Mouse (Mus musculus) liver, embryonic 15.5 days (tissue): ENCODE measurements around the gene Urb2. TPM values are rescaled to one million over a fixed set of nuclear protein-coding genes. Genes with fewer than 3 reads are reported as not detected.
"Not testable (repeated sequence)": the region's sequence is repeated elsewhere in the genome, so short reads cannot be mapped to it uniquely, and the experiment has no call there.

Experiments used
- ATAC-seq: fragments of 200-750 bp; cut with Nextera tagmentation; 2 replicates; pipeline ENCODE4 v1.8.0; 2017; ENCODE audit warnings: moderate number of reproducible peaks, mild to moderate bottlenecking, moderate library complexity; ENCODE audit not compliant: insufficient read depth
- H3K27ac ChIP-seq: fragments of 300-500 bp; sonication (generic); replicated peaks from 2 replicates; pipeline ENCODE4 v1.5.1; 2015; ENCODE audit warnings: mild to moderate bottlenecking, inconsistent platforms
- H3K27me3 ChIP-seq: fragments of 300-500 bp; sonication (generic); 2 replicates; pipeline ENCODE4 v1.6.1; 2015; ENCODE audit warnings: mild to moderate bottlenecking, inconsistent platforms
- H3K36me3 ChIP-seq: fragments of 300-500 bp; sonication (generic); replicated peaks from 2 replicates; pipeline ENCODE4 v1.6.1; 2015; ENCODE audit warnings: moderate library complexity, mild to moderate bottlenecking, inconsistent platforms
- H3K4me1 ChIP-seq: fragments of 300-500 bp; sonication (generic); replicated peaks from 2 replicates; pipeline ENCODE4 v1.6.1; 2015; ENCODE audit warnings: inconsistent platforms
- H3K4me2 ChIP-seq: fragments of 300-500 bp; sonication (generic); 2 replicates; pipeline ENCODE4 v1.6.1; 2015; ENCODE audit warnings: moderate library complexity, mild to moderate bottlenecking, inconsistent platforms
- H3K4me3 ChIP-seq: fragments of 300-500 bp; sonication (generic); replicated peaks from 2 replicates; pipeline ENCODE4 v1.5.1; 2015; ENCODE audit warnings: mild to moderate bottlenecking, inconsistent platforms
- H3K9ac ChIP-seq: fragments of 300-500 bp; sonication (generic); 2 replicates; pipeline ENCODE4 v1.6.1; 2015; ENCODE audit warnings: moderate library complexity, mild to moderate bottlenecking, inconsistent platforms
- H3K9me3 ChIP-seq: fragments of 300-500 bp; sonication (generic); replicated peaks from 2 replicates; pipeline ENCODE4 v1.6.1; 2016; ENCODE audit warnings: inconsistent platforms
- WGBS: fragments of 180-500 bp; shearing (Covaris S2); methylation state at CpG from one replicate; pipeline ENCODE4 v1.1.7; 2015; ENCODE audit warnings: mixed read lengths; ENCODE audit not compliant: insufficient replicate concordance; 5-methylcytosine and 5-hydroxymethylcytosine counted together
- polyA plus RNA-seq: library from polyadenylated mRNA; unstranded; fragments of >200 nt; fragmentation: Nextera tagmentation; extraction: Ambion mirVana; gene quantifications from 2 replicates; pipeline ENCODE4 v1.2.1, GENCODE M21; 2015

Urb2 gene
- polyA plus RNA-seq, 1 experiment from 2014 or later: 2.4 TPM

- H3K4me1 ChIP-seq: peaks cover 76% of the 10 kb centered on the region
- peaks cover 8% of the 10 kb centered on the region for H3K36me3 ChIP-seq
- H3K4me2 ChIP-seq: no peak overlapping the region
- H3K4me3 ChIP-seq: no peak overlapping the region
- H3K27me3 ChIP-seq: no peaks in the 10 kb centered on the region
- H3K9me3 ChIP-seq: no peaks in the 10 kb centered on the region
- no peak overlapping the region for H3K27ac ChIP-seq
- 58% methylated on average over 3 of the region's 3 CpGs for WGBS
- no peak for ATAC-seq
- H3K9ac ChIP-seq: no peak overlapping the region
Observed at GRCm38 (mm10) chr8:124014751-124015150, 6.6 kb upstream of the Urb2 start.

GRCm38 (mm10) chr8:124019782-124020181 is 1.5 kb upstream of the Urb2 start:
- no peaks in the 10 kb centered on the region for H3K9me3 ChIP-seq
- H3K4me3 ChIP-seq: peak overlapping the region; percentile 94
- peaks cover 11% of the 10 kb centered on the region for H3K36me3 ChIP-seq
- peak; percentile 60 for ATAC-seq
- H3K4me2 ChIP-seq: peak overlapping the region; percentile 95
- H3K27me3 ChIP-seq: no peaks in the 10 kb centered on the region
- H3K9ac ChIP-seq: peak overlapping the region; percentile 84
- 9% methylated on average over 13 of the region's 13 CpGs for WGBS
- H3K4me1 ChIP-seq: peaks cover 68% of the 10 kb centered on the region
- peak overlapping the region; percentile 89 for H3K27ac ChIP-seq

GRCm38 (mm10) chr8:124020439-124021236 is 670 bp upstream of the Urb2 start:
- Histone ChIP-seq H3K9ac (peak overlapping the region; percentile 84), H3K4me1 (peaks cover 59% of the 10 kb centered on the region), H3K27me3 (no peaks in the 10 kb centered on the region), H3K27ac (peak overlapping the region; percentile 89), H3K4me2 (peak overlapping the region; percentile 95), H3K4me3 (peak overlapping the region; percentile 94), H3K9me3 (no peaks in the 10 kb centered on the region), H3K36me3 (peaks cover 20% of the 10 kb centered on the region)
- WGBS: under 1% methylated on average over 68 of the region's 87 CpGs
- peak; percentile 88 for ATAC-seq

GRCm38 (mm10) chr8:124026265-124026664 is 5.0 kb downstream of the Urb2 start:
- Histone ChIP-seq H3K36me3 (peaks cover 74% of the 10 kb centered on the region), H3K4me1 (peaks cover 13% of the 10 kb centered on the region)
- 69% methylated on average over 2 of the region's 2 CpGs for WGBS
- not testable (repeated sequence) for H3K9me3 ChIP-seq, H3K9ac ChIP-seq, H3K27ac ChIP-seq, H3K4me3 ChIP-seq, ATAC-seq, H3K4me2 ChIP-seq, H3K27me3 ChIP-seq

GRCm38 (mm10) chr8:124027831-124028230 is 6.5 kb downstream of the Urb2 start:
- Histone ChIP-seq H3K4me2 (no peak overlapping the region), H3K36me3 (peaks cover 84% of the 10 kb centered on the region), H3K9ac (no peak overlapping the region), H3K4me1 (peaks cover 2% of the 10 kb centered on the region; the same call in 1 of the 2 replicates), H3K27ac (no peak overlapping the region), H3K9me3 (no peaks in the 10 kb centered on the region), H3K4me3 (no peak overlapping the region), H3K27me3 (no peaks in the 10 kb centered on the region)
- 77% methylated on average over 6 of the region's 6 CpGs for WGBS
- no peak for ATAC-seq

- no peak overlapping the region for H3K27ac ChIP-seq
- no peak for ATAC-seq
- 49% methylated on average over 5 of the region's 5 CpGs for WGBS
- no peaks in the 10 kb centered on the region for H3K9me3 ChIP-seq
- H3K9ac ChIP-seq: no peak overlapping the region
- H3K4me2 ChIP-seq: no peak overlapping the region
- H3K4me1 ChIP-seq: no peaks in the 10 kb centered on the region
- H3K4me3 ChIP-seq: no peak overlapping the region
- H3K36me3 ChIP-seq: peaks cover 87% of the 10 kb centered on the region
- H3K27me3 ChIP-seq: no peaks in the 10 kb centered on the region
Observed at GRCm38 (mm10) chr8:124033400-124033799, 12.1 kb downstream of the Urb2 start.

GRCm38 (mm10) chr8:124038121-124038520 is 16.8 kb downstream of the Urb2 start:
- no peak overlapping the region for H3K9ac ChIP-seq
- no peak for ATAC-seq
- H3K9me3 ChIP-seq: no peaks in the 10 kb centered on the region
- H3K4me1 ChIP-seq: no peaks in the 10 kb centered on the region
- H3K36me3 ChIP-seq: peaks cover 89% of the 10 kb centered on the region
- H3K4me2 ChIP-seq: no peak overlapping the region
- H3K4me3 ChIP-seq: no peak overlapping the region
- WGBS: 79% methylated on average over 7 of the region's 7 CpGs
- H3K27ac ChIP-seq: no peak overlapping the region
- no peaks in the 10 kb centered on the region for H3K27me3 ChIP-seq

- Histone ChIP-seq H3K4me2 (no peak overlapping the region), H3K27me3 (no peaks in the 10 kb centered on the region), H3K36me3 (peaks cover 90% of the 10 kb centered on the region), H3K9ac (no peak overlapping the region), H3K4me3 (no peak overlapping the region), H3K4me1 (no peaks in the 10 kb centered on the region), H3K9me3 (no peaks in the 10 kb centered on the region), H3K27ac (no peak overlapping the region)
- ATAC-seq: no peak
- 76% methylated on average over 4 of the region's 4 CpGs for WGBS
Observed at GRCm38 (mm10) chr8:124039351-124039750, 18.0 kb downstream of the Urb2 start.

GRCm38 (mm10) chr8:124042201-124042600 is 20.9 kb downstream of the Urb2 start:
- ATAC-seq: no peak
- H3K4me2 ChIP-seq: no peak overlapping the region
- no peak overlapping the region for H3K4me3 ChIP-seq
- no peaks in the 10 kb centered on the region for H3K27me3 ChIP-seq
- no peaks in the 10 kb centered on the region for H3K4me1 ChIP-seq
- H3K36me3 ChIP-seq: peaks cover 86% of the 10 kb centered on the region
- WGBS: 74% methylated on average over 1 of the region's 1 CpGs
- no peaks in the 10 kb centered on the region for H3K9me3 ChIP-seq
- H3K27ac ChIP-seq: no peak overlapping the region
- no peak overlapping the region for H3K9ac ChIP-seq

GRCm38 (mm10) chr8:124044421-124044820 is 23.1 kb downstream of the Urb2 start:
- H3K4me3 ChIP-seq: no peak overlapping the region
- no peak for ATAC-seq
- no peak overlapping the region for H3K9ac ChIP-seq
- no peaks in the 10 kb centered on the region for H3K4me1 ChIP-seq
- H3K9me3 ChIP-seq: no peaks in the 10 kb centered on the region
- no peaks in the 10 kb centered on the region for H3K27me3 ChIP-seq
- H3K4me2 ChIP-seq: no peak overlapping the region
- H3K36me3 ChIP-seq: peaks cover 79% of the 10 kb centered on the region
- WGBS: 82% methylated on average over 5 of the region's 5 CpGs
- H3K27ac ChIP-seq: no peak overlapping the region

- Histone ChIP-seq H3K9ac (no peak overlapping the region), H3K4me3 (no peak overlapping the region), H3K27ac (no peak overlapping the region), H3K4me2 (no peak overlapping the region), H3K27me3 (no peaks in the 10 kb centered on the region), H3K9me3 (no peaks in the 10 kb centered on the region), H3K4me1 (no peaks in the 10 kb centered on the region), H3K36me3 (peaks cover 79% of the 10 kb centered on the region)
- ATAC-seq: no peak
- whole genome bisulfite sequencing: 85% methylated on average over 12 of the region's 12 CpGs
Observed at GRCm38 (mm10) chr8:124044931-124045330, 23.6 kb downstream of the Urb2 start.

- no peak; the same call in 1 of the 2 replicates for ATAC-seq
- Histone ChIP-seq H3K9ac (no peak overlapping the region), H3K27me3 (no peaks in the 10 kb centered on the region), H3K36me3 (peaks cover 71% of the 10 kb centered on the region), H3K27ac (no peak overlapping the region), H3K4me1 (no peaks in the 10 kb centered on the region), H3K4me3 (no peak overlapping the region), H3K4me2 (no peak overlapping the region), H3K9me3 (no peaks in the 10 kb centered on the region)
- WGBS: 62% methylated on average over 8 of the region's 8 CpGs
Observed at GRCm38 (mm10) chr8:124045856-124046255, 24.5 kb downstream of the Urb2 start.
